Mouse (Mus musculus) gastrocnemius, adult 8-10 months (tissue): ENCODE data around the gene Gm36028. TPM values are rescaled to one million over a fixed set of nuclear protein-coding genes. Genes with fewer than 3 reads are reported as not detected.

Experiments
- DNase-seq, 2 experiments: peaks; one replicate each; pipeline ENCODE4 v3.0.0; 2022; ENCODE audit warnings: low spot score in 2 of 2
- total RNA-seq, 4 experiments: library from RNA; stranded (reverse); gene quantifications; 2 replicates each; pipeline ENCODE4 v1.2.4; 2022

Gene Gm36028
- total RNA-seq, 4 experiments from 2014 or later: not detected

- no peak for DNase-seq
These were observed 49.1 kb downstream of the Gm36028 start for GRCm38 (mm10) chr16:37811874-37812273.

- DNase-seq: no peak
These were observed 51.3 kb downstream of the Gm36028 start for GRCm38 (mm10) chr16:37809623-37809992.

- DNase-seq: no peak
These were observed 51.9 kb downstream of the Gm36028 start for GRCm38 (mm10) chr16:37808866-37809622.

- DNase-seq: no peak
These were observed 53.7 kb downstream of the Gm36028 start for GRCm38 (mm10) chr16:37807269-37807668.

GRCm38 (mm10) chr16:37805746-37806495, 55.0 kb downstream of the Gm36028 start:
- DNase-seq: no peak

- no peak for DNase-seq
These were observed 57.5 kb downstream of the Gm36028 start for GRCm38 (mm10) chr16:37803387-37803950.

- DNase-seq: no peak
These were observed 58.2 kb downstream of the Gm36028 start for GRCm38 (mm10) chr16:37802686-37803295.

- DNase-seq: no peak
These were observed 59.8 kb downstream of the Gm36028 start for GRCm38 (mm10) chr16:37801097-37801496.

Other genes with a start within 250 kb of the Gm36028 start
- gene Ndufb4, start 206.7 kb downstream of the Gm36028 start, total RNA-seq: 100 to 1,000 TPM; 161 to 184 (median 165) TPM
- gene Fstl1, start 84.3 kb downstream of the Gm36028 start, total RNA-seq: 10 to 100 TPM; 19.3 to 28.8 (median 21.9) TPM
- gene Lrrc58, start 7.2 kb upstream of the Gm36028 start, total RNA-seq: 10 to 100 TPM; 36.4 to 48.4 (median 46.0) TPM
- not detected for gene Gpr156, start 55.4 kb upstream of the Gm36028 start, total RNA-seq
- gene Gsk3b, start 227.9 kb upstream of the Gm36028 start, total RNA-seq: 10 to 100 TPM; 63.7 to 77.1 (median 71.3) TPM